Mouse (Mus musculus): ENCODE measurements at regions not wholly inside any gene's neighbourhood (a gene's known extent, or its start where the extent isn't known, plus 50 kb on each side); places are given as distances from the start of the nearest gene placed in this dataset.

GRCm38 (mm10) chr3:72735011-72735410, 232.7 kb downstream of the Sis start:
- no peak for DNase-seq (ENCODE audit: low spot score)

GRCm38 (mm10) chr3:72727403-72727802, 240.3 kb downstream of the Sis start:
- DNase-seq (ENCODE audit: low spot score): no peak

- peak; percentile 7 for DNase-seq (ENCODE audit: low spot score)
These were observed 253.9 kb downstream of the Sis start for GRCm38 (mm10) chr3:72713806-72714205.

GRCm38 (mm10) chr3:72685937-72686336, 281.7 kb downstream of the Sis start:
- peak; percentile 10 for DNase-seq (ENCODE audit: low spot score)

- no peak for DNase-seq (ENCODE audit: low spot score)
These were observed 308.5 kb downstream of the Sis start for GRCm38 (mm10) chr3:72659194-72659593.

GRCm38 (mm10) chr3:72630069-72630468, 337.6 kb downstream of the Sis start:
- DNase-seq (ENCODE audit: low spot score): no peak

GRCm38 (mm10) chr3:72620802-72621201, 346.9 kb downstream of the Sis start:
- no peak for DNase-seq (ENCODE audit: low spot score)

GRCm38 (mm10) chr3:72619862-72620261, 347.8 kb downstream of the Sis start:
- DNase-seq (ENCODE audit: low spot score): no peak

- DNase-seq (ENCODE audit: low spot score): no peak
These were observed 363.8 kb downstream of the Sis start for GRCm38 (mm10) chr3:72603718-72604359.

Data from retina, embryonic 14.5 days (tissue).